Mouse (Mus musculus): ENCODE results near the gene Pigk. TPM values are rescaled to one million over a fixed set of nuclear protein-coding genes. Genes with fewer than 3 reads are reported as not detected.

Gene Pigk
- polyA plus RNA-seq, 1 experiment from 2014 or later, result 49.1 TPM

GRCm38 (mm10) chr3:152979481-152980092 lies 265.7 kb downstream of the Pigk start:
- no peak overlapping the region for H3K4me2 ChIP-seq (ENCODE audit: low read depth, low read length)
- no peaks in the 10 kb centered on the region for H3K36me3 ChIP-seq (replicated peaks; ENCODE audit: control insufficient read depth, insufficient read depth, low read depth, low read length)
- 80% methylated on average over 11 of the region's 11 CpGs for WGBS
- ATAC-seq (replicated peaks; ENCODE audit: insufficient number of reproducible peaks, low FRiP score, low TSS enrichment, low read depth) (no peak), DNase-seq (ENCODE audit: low spot score) (no peak)
- H3K27me3 ChIP-seq (ENCODE audit: control insufficient read depth, insufficient read depth, low read length), result peaks cover 12% of the 10 kb centered on the region
- no peak overlapping the region for H3K9ac ChIP-seq (replicated peaks; ENCODE audit: low read length)
- H3K4me1 ChIP-seq (ENCODE audit: control insufficient read depth, insufficient read depth, low read length), result peaks cover 4% of the 10 kb centered on the region
- H3K9me3 ChIP-seq (replicated peaks; ENCODE audit: control insufficient read depth, low read length), result no peaks in the 10 kb centered on the region
- no peak overlapping the region for H3K27ac ChIP-seq (replicated peaks; ENCODE audit: low read depth, low read length)
- no peak overlapping the region for H3K4me3 ChIP-seq (ENCODE audit: low read depth, low read length)

- H3K4me1 ChIP-seq (ENCODE audit: control insufficient read depth, insufficient read depth, low read length), result peaks cover 4% of the 10 kb centered on the region
- H3K36me3 ChIP-seq (replicated peaks; ENCODE audit: control insufficient read depth, insufficient read depth, low read depth, low read length), result no peaks in the 10 kb centered on the region
- ATAC-seq (replicated peaks; ENCODE audit: insufficient number of reproducible peaks, low FRiP score, low TSS enrichment, low read depth) (no peak), DNase-seq (ENCODE audit: low spot score) (peak; percentile 22)
- H3K9ac ChIP-seq (replicated peaks; ENCODE audit: low read length), result peak overlapping the region; percentile 43; the same call in 1 of the 2 replicates
- H3K4me2 ChIP-seq (ENCODE audit: low read depth, low read length), result peak overlapping the region; percentile 96
- H3K27me3 ChIP-seq (ENCODE audit: control insufficient read depth, insufficient read depth, low read length), result peaks cover 12% of the 10 kb centered on the region
- H3K9me3 ChIP-seq (replicated peaks; ENCODE audit: control insufficient read depth, low read length), result no peaks in the 10 kb centered on the region
- H3K27ac ChIP-seq (replicated peaks; ENCODE audit: low read depth, low read length), result no peak overlapping the region
- 5% methylated on average over 6 of the region's 6 CpGs for WGBS
- peak overlapping the region; percentile 48 for H3K4me3 ChIP-seq (ENCODE audit: low read depth, low read length)
Measured at GRCm38 (mm10) chr3:152980431-152980830, 266.5 kb downstream of the Pigk start.

- no peaks in the 10 kb centered on the region for H3K36me3 ChIP-seq (replicated peaks; ENCODE audit: control insufficient read depth, insufficient read depth, low read depth, low read length)
- peak overlapping the region; percentile 49 for H3K9ac ChIP-seq (replicated peaks; ENCODE audit: low read length)
- WGBS, result under 1% methylated on average over 47 of the region's 47 CpGs
- H3K9me3 ChIP-seq (replicated peaks; ENCODE audit: control insufficient read depth, low read length), result no peaks in the 10 kb centered on the region
- H3K4me3 ChIP-seq (ENCODE audit: low read depth, low read length), result peak overlapping the region; percentile 48
- DNase-seq (ENCODE audit: low spot score), result peak; percentile 37
- H3K27me3 ChIP-seq (ENCODE audit: control insufficient read depth, insufficient read depth, low read length), result peaks cover 12% of the 10 kb centered on the region
- H3K4me1 ChIP-seq (ENCODE audit: control insufficient read depth, insufficient read depth, low read length), result peaks cover 4% of the 10 kb centered on the region
- H3K27ac ChIP-seq (replicated peaks; ENCODE audit: low read depth, low read length), result no peak overlapping the region
- peak overlapping the region; percentile 96 for H3K4me2 ChIP-seq (ENCODE audit: low read depth, low read length)
- ATAC-seq (replicated peaks; ENCODE audit: insufficient number of reproducible peaks, low FRiP score, low TSS enrichment, low read depth), result peak; percentile 61
Measured at GRCm38 (mm10) chr3:152980978-152981974, 267.4 kb downstream of the Pigk start.

- Histone ChIP-seq H3K36me3 (replicated peaks; ENCODE audit: control insufficient read depth, insufficient read depth, low read depth, low read length) (no peaks in the 10 kb centered on the region), H3K27me3 (ENCODE audit: control insufficient read depth, insufficient read depth, low read length) (peaks cover 12% of the 10 kb centered on the region), H3K9ac (replicated peaks; ENCODE audit: low read length) (peak within 1 kb of the TSS; percentile 49), H3K9me3 (replicated peaks; ENCODE audit: control insufficient read depth, low read length) (no peaks in the 10 kb centered on the region), H3K4me2 (ENCODE audit: low read depth, low read length) (peak within 1 kb of the TSS; percentile 96), H3K4me3 (ENCODE audit: low read depth, low read length) (peak within 1 kb of the TSS; percentile 48), H3K27ac (replicated peaks; ENCODE audit: low read depth, low read length) (no peak within 1 kb of the TSS), H3K4me1 (ENCODE audit: control insufficient read depth, insufficient read depth, low read length) (peaks cover 4% of the 10 kb centered on the region)
- DNase-seq (ENCODE audit: low spot score), result peak; percentile 74
- 0 out of 2 replicates have a peak, but pooled peaks have one; percentile 32 for ATAC-seq (replicated peaks; ENCODE audit: insufficient number of reproducible peaks, low FRiP score, low TSS enrichment, low read depth)
- WGBS, result 0% methylated on average over 17 of the region's 17 CpGs
Measured at GRCm38 (mm10) chr3:152981988-152982387, 268.1 kb downstream of the Pigk start, which contains the start of gene St6galnac5. St6galnac5 (minus strand) TSS chr3:152982246.

GRCm38 (mm10) chr3:152990787-152991186 lies 276.9 kb downstream of the Pigk start:
- 93% methylated on average over 2 of the region's 2 CpGs for WGBS
- ATAC-seq (replicated peaks; ENCODE audit: insufficient number of reproducible peaks, low FRiP score, low TSS enrichment, low read depth) (no peak), DNase-seq (ENCODE audit: low spot score) (no peak)
- Histone ChIP-seq H3K36me3 (replicated peaks; ENCODE audit: control insufficient read depth, insufficient read depth, low read depth, low read length) (no peaks in the 10 kb centered on the region), H3K27me3 (ENCODE audit: control insufficient read depth, insufficient read depth, low read length) (no peaks in the 10 kb centered on the region), H3K4me2 (ENCODE audit: low read depth, low read length) (no peak overlapping the region), H3K4me3 (ENCODE audit: low read depth, low read length) (no peak overlapping the region), H3K9ac (replicated peaks; ENCODE audit: low read length) (no peak overlapping the region), H3K9me3 (replicated peaks; ENCODE audit: control insufficient read depth, low read length) (no peaks in the 10 kb centered on the region), H3K27ac (replicated peaks; ENCODE audit: low read depth, low read length) (no peak overlapping the region), H3K4me1 (ENCODE audit: control insufficient read depth, insufficient read depth, low read length) (no peaks in the 10 kb centered on the region)

GRCm38 (mm10) chr3:152993608-152994007 lies 279.7 kb downstream of the Pigk start:
- Histone ChIP-seq H3K4me2 (ENCODE audit: low read depth, low read length) (no peak overlapping the region), H3K9me3 (replicated peaks; ENCODE audit: control insufficient read depth, low read length) (no peaks in the 10 kb centered on the region), H3K9ac (replicated peaks; ENCODE audit: low read length) (no peak overlapping the region), H3K27me3 (ENCODE audit: control insufficient read depth, insufficient read depth, low read length) (no peaks in the 10 kb centered on the region), H3K4me1 (ENCODE audit: control insufficient read depth, insufficient read depth, low read length) (no peaks in the 10 kb centered on the region), H3K4me3 (ENCODE audit: low read depth, low read length) (no peak overlapping the region), H3K36me3 (replicated peaks; ENCODE audit: control insufficient read depth, insufficient read depth, low read depth, low read length) (no peaks in the 10 kb centered on the region), H3K27ac (replicated peaks; ENCODE audit: low read depth, low read length) (no peak overlapping the region)
- WGBS, result 67% methylated on average over 5 of the region's 5 CpGs
- no peak for ATAC-seq (replicated peaks; ENCODE audit: insufficient number of reproducible peaks, low FRiP score, low TSS enrichment, low read depth)
- DNase-seq (ENCODE audit: low spot score), result no peak

- H3K9me3 ChIP-seq (replicated peaks; ENCODE audit: control insufficient read depth, low read length), result no peaks in the 10 kb centered on the region
- no peak overlapping the region for H3K27ac ChIP-seq (replicated peaks; ENCODE audit: low read depth, low read length)
- no peak overlapping the region for H3K9ac ChIP-seq (replicated peaks; ENCODE audit: low read length)
- no peaks in the 10 kb centered on the region for H3K36me3 ChIP-seq (replicated peaks; ENCODE audit: control insufficient read depth, insufficient read depth, low read depth, low read length)
- no peak for ATAC-seq (replicated peaks; ENCODE audit: insufficient number of reproducible peaks, low FRiP score, low TSS enrichment, low read depth)
- WGBS, result 25% methylated on average over 5 of the region's 5 CpGs
- H3K4me2 ChIP-seq (ENCODE audit: low read depth, low read length), result no peak overlapping the region
- no peaks in the 10 kb centered on the region for H3K27me3 ChIP-seq (ENCODE audit: control insufficient read depth, insufficient read depth, low read length)
- no peak overlapping the region for H3K4me3 ChIP-seq (ENCODE audit: low read depth, low read length)
- H3K4me1 ChIP-seq (ENCODE audit: control insufficient read depth, insufficient read depth, low read length), result no peaks in the 10 kb centered on the region
- peak; percentile 18 for DNase-seq (ENCODE audit: low spot score)
Measured at GRCm38 (mm10) chr3:152998106-152998505, 284.2 kb downstream of the Pigk start.
